Mouse (Mus musculus): ENCODE data around the gene Klb. TPM values are rescaled to one million over a fixed set of nuclear protein-coding genes. Genes with fewer than 3 reads are reported as not detected.

The Klb gene
- polyA plus RNA-seq, 1 experiment from 2014 or later = not detected

GRCm38 (mm10) chr5:65425251-65425650, 77.1 kb downstream of the Klb start:
- H3K4me2 ChIP-seq (ENCODE audit: low read length) = no peak overlapping the region
- no peaks in the 10 kb centered on the region for H3K27me3 ChIP-seq (ENCODE audit: control insufficient read depth, insufficient read depth, low read length)
- ATAC-seq (ENCODE audit: insufficient number of reproducible peaks, insufficient read depth, low FRiP score, low read depth) = no peak
- peaks cover 66% of the 10 kb centered on the region for H3K36me3 ChIP-seq (ENCODE audit: control insufficient read depth, insufficient read depth, low read length)
- H3K4me3 ChIP-seq (ENCODE audit: control insufficient read depth in 1 of 2, insufficient read depth in 1 of 2, low read depth in 1 of 2, low read length in 2 of 2) = no peak overlapping the region
- no peak overlapping the region for H3K9ac ChIP-seq (ENCODE audit: low read length)
- no peaks in the 10 kb centered on the region for H3K9me3 ChIP-seq (ENCODE audit: control insufficient read depth, low read length)
- H3K27ac ChIP-seq (replicated peaks in 1 of 2; ENCODE audit: control insufficient read depth in 1 of 2, insufficient read depth in 1 of 2, low read depth in 2 of 2, low read length in 2 of 2) = no peak overlapping the region
- 85% methylated on average over 5 of the region's 5 CpGs for WGBS
- H3K4me1 ChIP-seq (ENCODE audit: control insufficient read depth in 2 of 2, insufficient read depth in 2 of 2, low read length in 2 of 2) = no peaks in the 10 kb centered on the region

GRCm38 (mm10) chr5:65428321-65428720, 80.2 kb downstream of the Klb start:
- no peak for ATAC-seq (ENCODE audit: insufficient number of reproducible peaks, insufficient read depth, low FRiP score, low read depth)
- Histone ChIP-seq H3K9ac (ENCODE audit: low read length) (no peak overlapping the region), H3K27ac (replicated peaks in 1 of 2; ENCODE audit: control insufficient read depth in 1 of 2, insufficient read depth in 1 of 2, low read depth in 2 of 2, low read length in 2 of 2) (no peak overlapping the region), H3K9me3 (ENCODE audit: control insufficient read depth, low read length) (no peaks in the 10 kb centered on the region), H3K36me3 (ENCODE audit: control insufficient read depth, insufficient read depth, low read length) (peaks cover 40% of the 10 kb centered on the region), H3K4me2 (ENCODE audit: low read length) (no peak overlapping the region), H3K4me1 (ENCODE audit: control insufficient read depth in 2 of 2, insufficient read depth in 2 of 2, low read length in 2 of 2) (peaks cover 0 to 5% of the 10 kb centered on the region in 2 experiments; a peak in 1 of 4 replicates), H3K4me3 (ENCODE audit: control insufficient read depth in 1 of 2, insufficient read depth in 1 of 2, low read depth in 1 of 2, low read length in 2 of 2) (no peak overlapping the region), H3K27me3 (ENCODE audit: control insufficient read depth, insufficient read depth, low read length) (no peaks in the 10 kb centered on the region)
- WGBS = 55% methylated on average over 4 of the region's 4 CpGs

GRCm38 (mm10) chr5:65429441-65429840, 81.3 kb downstream of the Klb start:
- H3K9ac ChIP-seq (ENCODE audit: low read length) = no peak overlapping the region
- H3K4me3 ChIP-seq (ENCODE audit: control insufficient read depth in 1 of 2, insufficient read depth in 1 of 2, low read depth in 1 of 2, low read length in 2 of 2) = no peak overlapping the region
- H3K4me2 ChIP-seq (ENCODE audit: low read length) = no peak overlapping the region
- peaks cover 0 to 11% of the 10 kb centered on the region in 2 experiments; a peak in 1 of 4 replicates for H3K4me1 ChIP-seq (ENCODE audit: control insufficient read depth in 2 of 2, insufficient read depth in 2 of 2, low read length in 2 of 2)
- peaks cover 29% of the 10 kb centered on the region for H3K36me3 ChIP-seq (ENCODE audit: control insufficient read depth, insufficient read depth, low read length)
- ATAC-seq (ENCODE audit: insufficient number of reproducible peaks, insufficient read depth, low FRiP score, low read depth) = no peak
- no peaks in the 10 kb centered on the region for H3K27me3 ChIP-seq (ENCODE audit: control insufficient read depth, insufficient read depth, low read length)
- 83% methylated on average over 5 of the region's 5 CpGs for WGBS
- H3K9me3 ChIP-seq (ENCODE audit: control insufficient read depth, low read length) = no peaks in the 10 kb centered on the region
- no peak overlapping the region for H3K27ac ChIP-seq (replicated peaks in 1 of 2; ENCODE audit: control insufficient read depth in 1 of 2, insufficient read depth in 1 of 2, low read depth in 2 of 2, low read length in 2 of 2)

Other genes with a start within 250 kb of the Klb start
- 17.8 and 20.0 TPM in 2 replicates for gene Klhl5, start 240.8 kb upstream of the Klb start, polyA plus RNA-seq (2014; fragmentation: Nextera tagmentation; extraction: Ambion mirVana)
- gene Wdr19, start 148.6 kb upstream of the Klb start, polyA plus RNA-seq (2014; fragmentation: Nextera tagmentation; extraction: Ambion mirVana) = 8.2 and 9.9 TPM in 2 replicates
- gene Rfc1, start 12.6 kb upstream of the Klb start, polyA plus RNA-seq (2014; fragmentation: Nextera tagmentation; extraction: Ambion mirVana) = 53.1 and 59.6 TPM in 2 replicates
- gene Rpl9, start 43.1 kb downstream of the Klb start, polyA plus RNA-seq (2014; fragmentation: Nextera tagmentation; extraction: Ambion mirVana) = 681 and 773 TPM in 2 replicates
- 58.5 and 60.3 TPM in 2 replicates for gene Lias, start 43.2 kb downstream of the Klb start, polyA plus RNA-seq (2014; fragmentation: Nextera tagmentation; extraction: Ambion mirVana)
- gene Ugdh, start 87.6 kb downstream of the Klb start, polyA plus RNA-seq (2014; fragmentation: Nextera tagmentation; extraction: Ambion mirVana) = 48.7 and 59.8 TPM in 2 replicates
- gene Gm43552, start 144.5 kb downstream of the Klb start, polyA plus RNA-seq (2014; fragmentation: Nextera tagmentation; extraction: Ambion mirVana) = not detected in 2 replicates
- gene Smim14, start 188.9 kb downstream of the Klb start, polyA plus RNA-seq (2014; fragmentation: Nextera tagmentation; extraction: Ambion mirVana) = 133 and 144 TPM in 2 replicates
- gene Ube2k, start 188.9 kb downstream of the Klb start, polyA plus RNA-seq (2014; fragmentation: Nextera tagmentation; extraction: Ambion mirVana) = 101 and 107 TPM in 2 replicates

All from heart, embryonic 14.5 days (tissue).